Mouse (Mus musculus): ENCODE results near the gene Olfr866.

Olfr866 gene

GRCm38 (mm10) chr9:20027935-20028334, at the start of gene Olfr866:
Gene Olfr866 (minus strand): TSS chr9:20028035.
- DNase-seq = no peak

- DNase-seq = no peak
Measured at GRCm38 (mm10) chr9:20073523-20074177, 45.8 kb upstream of the Olfr866 start.

GRCm38 (mm10) chr9:20071291-20071690, 43.5 kb upstream of the Olfr866 start:
- DNase-seq = no peak

GRCm38 (mm10) chr9:20070236-20070635, 42.4 kb upstream of the Olfr866 start:
- no peak for DNase-seq

- no peak for DNase-seq
Measured at GRCm38 (mm10) chr9:20057462-20057861, 29.6 kb upstream of the Olfr866 start, which contains the start of gene Olfr867. Gene Olfr867 (minus strand): TSS chr9:20057562.

GRCm38 (mm10) chr9:20047964-20048363, 20.1 kb upstream of the Olfr866 start:
- no peak for DNase-seq

Measured in spleen, adult 18-20 months (tissue).